Mouse (Mus musculus) kidney, postnatal 10 days (tissue): ENCODE data around the gene Pilra.
A peak's percentile ranks its signal among the peaks of the same experiment; 100 is the strongest.

Experiments used
- DNase-seq: peaks from one replicate; pipeline ENCODE4 v3.0.0; 2021; ENCODE audit warnings: mixed read lengths

Pilra gene

GRCm38 (mm10) chr5:137823455-137824045 is 12.5 kb downstream of the Pilra start:
- DNase-seq, result no peak

- no peak for DNase-seq
These were observed 13.5 kb downstream of the Pilra start for GRCm38 (mm10) chr5:137822602-137823001.

- DNase-seq, result no peak
These were observed 14.0 kb downstream of the Pilra start for GRCm38 (mm10) chr5:137822126-137822525.

GRCm38 (mm10) chr5:137817466-137818222 is 18.4 kb downstream of the Pilra start:
- no peak for DNase-seq

GRCm38 (mm10) chr5:137808316-137808715 is 27.8 kb downstream of the Pilra start:
- no peak for DNase-seq

GRCm38 (mm10) chr5:137806158-137806557 is 29.9 kb downstream of the Pilra start:
- DNase-seq, result no peak

- no peak for DNase-seq
These were observed 35.2 kb downstream of the Pilra start for GRCm38 (mm10) chr5:137800917-137801316.

GRCm38 (mm10) chr5:137796606-137797005 is 39.5 kb downstream of the Pilra start:
- DNase-seq, result peak; percentile 12

- no peak for DNase-seq
These were observed 44.5 kb downstream of the Pilra start for GRCm38 (mm10) chr5:137791553-137791952.

- DNase-seq, result no peak
These were observed 47.0 kb downstream of the Pilra start for GRCm38 (mm10) chr5:137788946-137789531.

- peak; percentile 43 for DNase-seq
These were observed 47.9 kb downstream of the Pilra start for GRCm38 (mm10) chr5:137788171-137788570.

GRCm38 (mm10) chr5:137787151-137787928 is 48.7 kb downstream of the Pilra start, which contains the start of the genes Mepce and Zcwpw1:
Gene Mepce, minus strand, starts transcription at chr5:137787655.
Gene Zcwpw1, plus strand, starts transcription at chr5:137787798.
- peak; percentile 96 for DNase-seq

GRCm38 (mm10) chr5:137786109-137786942 is 49.8 kb downstream of the Pilra start:
- DNase-seq, result peak; percentile 100

GRCm38 (mm10) chr5:137785164-137786031 is 50.7 kb downstream of the Pilra start:
- DNase-seq, result peak; percentile 50

- peak; percentile 27 for DNase-seq
These were observed 51.5 kb downstream of the Pilra start for GRCm38 (mm10) chr5:137784546-137784945.

GRCm38 (mm10) chr5:137783901-137784540 is 52.1 kb downstream of the Pilra start:
- DNase-seq, result no peak

GRCm38 (mm10) chr5:137782776-137783522 is 53.1 kb downstream of the Pilra start:
- DNase-seq, result peak; percentile 21

GRCm38 (mm10) chr5:137781661-137782060 is 54.4 kb downstream of the Pilra start:
- no peak for DNase-seq

GRCm38 (mm10) chr5:137779053-137779933 is 56.8 kb downstream of the Pilra start:
- DNase-seq, result peak; percentile 67
